Comparison of ENCODE assay signal across 8 mouse cellular contexts in the genomic region with DNA sequence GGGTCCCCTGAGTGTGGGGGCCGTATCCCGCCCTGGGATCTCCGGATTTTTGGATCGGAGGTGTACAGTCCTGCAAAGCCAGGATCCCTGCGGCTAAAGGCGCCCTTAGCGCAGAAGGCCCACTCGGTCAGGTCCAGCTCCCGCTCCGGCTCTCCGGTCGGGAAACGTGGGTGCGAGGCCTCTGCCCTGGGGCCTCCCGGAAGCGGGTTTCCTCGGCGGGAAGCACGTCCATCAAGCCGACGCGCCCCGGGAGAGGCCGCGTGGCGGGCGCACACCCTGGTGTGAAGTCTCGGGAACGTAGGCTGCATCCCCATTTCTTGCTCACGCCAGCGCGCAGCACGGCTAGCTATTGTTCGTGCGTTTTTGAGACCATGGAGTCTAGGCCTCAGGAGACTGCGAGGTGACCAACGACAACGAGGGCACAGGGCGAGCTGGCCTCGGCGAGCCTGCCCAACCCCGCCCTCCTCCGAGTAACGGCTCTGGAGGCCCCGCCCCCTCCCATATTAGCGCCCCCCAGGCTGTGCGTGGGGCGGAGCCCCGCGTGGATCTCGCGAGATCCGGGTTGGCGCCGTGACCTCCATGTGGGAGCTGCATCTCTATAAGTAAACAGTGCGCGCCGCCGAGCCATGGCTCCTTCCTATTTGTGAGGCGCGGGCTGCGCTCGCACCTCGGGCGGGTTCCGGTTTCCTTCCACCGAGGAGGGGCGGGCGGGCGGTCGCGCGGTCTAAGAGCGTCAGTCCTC. TPM values are rescaled to one million over a fixed set of nuclear protein-coding genes. Genes with fewer than 3 reads are reported as not detected.
DNase-seq lines count a peak whose midpoint lies in the region; ATAC-seq lines count a peak whose summit lies in the region.

A gene (plus strand): TSS at position 620 of the 742 bp plus-strand sequence.

- DNase-seq in T-cell, adult 2 months (ENCODE audit: low spot score) = peak; percentile 96
- DNase-seq in cerebellum, postnatal 36 days = peak; percentile 94 to 97
- DNase-seq in frontal cortex, postnatal 36 days (ENCODE audit: low spot score in 2 of 2) = peak; percentile 92 to 94
- peak; percentile 86 for DNase-seq in left cerebral cortex, adult 11 months (ENCODE audit: low spot score)
- DNase-seq in lung, postnatal 4 days = peak; percentile 98
- peak; percentile 95 for DNase-seq in retina, postnatal 7 days (ENCODE audit: low read depth, low spot score)
- peak; percentile 93 for DNase-seq in urinary bladder, adult 2 months (ENCODE audit: low spot score)

- H3K4me1 ChIP-seq in hindbrain, embryonic 15.5 days (replicated peaks) = peaks cover 42% of the 10 kb centered on the region

- H3K27me3 ChIP-seq in hindbrain, embryonic 15.5 days = no peaks in the 10 kb centered on the region

- ATAC-seq in hindbrain, embryonic 15.5 days (ENCODE audit: low FRiP score, low read depth) = peak; percentile 98

- H3K36me3 ChIP-seq in hindbrain, embryonic 15.5 days = no peaks in the 10 kb centered on the region

- no peaks in the 10 kb centered on the region for H3K9me3 ChIP-seq in hindbrain, embryonic 15.5 days

- under 1% methylated on average over 72 of the region's 74 CpGs for WGBS in hindbrain, embryonic 15.5 days

- H3K9ac ChIP-seq in hindbrain, embryonic 15.5 days = peak within 1 kb of the TSS; percentile 96

- peak within 1 kb of the TSS; percentile 63 for H3K4me3 ChIP-seq in hindbrain, embryonic 15.5 days

- peak within 1 kb of the TSS; percentile 65 for H3K4me2 ChIP-seq in hindbrain, embryonic 15.5 days

- H3K27ac ChIP-seq in hindbrain, embryonic 15.5 days (replicated peaks) = peak within 1 kb of the TSS; percentile 94

RNA-seq across cellular contexts. Expression of the gene that starts here (rescaled TPM):
- 49.5 and 50.2 TPM in 2 replicates for polyA plus RNA-seq in hindbrain, embryonic 15.5 days (2015; fragmentation: Nextera tagmentation; extraction: Ambion mirVana)
- polyA plus RNA-seq in urinary bladder, adult 2 months (2012; rRNA removed) = 49.3 and 56.0 TPM in 2 replicates

Comparison
In these comparisons a context has a peak if more than half of its experiments do, and no peak if none do; other contexts are left out.
1. Peak in every context shown above with its lines: DNase-seq, ATAC-seq, H3K4me3 ChIP-seq and H3K27ac ChIP-seq.